Mouse (Mus musculus): ENCODE measurements around the gene Ppp1r8.

Ppp1r8 gene

GRCm38 (mm10) chr4:132798028-132798427 is 44.9 kb downstream of the Ppp1r8 start:
- no peak for TF ChIP-seq GATA4 (IDR thresholded peaks at IDR 0.05; ENCODE audit: insufficient replicate concordance, low read length)

- TF ChIP-seq GATA4 (IDR thresholded peaks at IDR 0.05; ENCODE audit: insufficient replicate concordance, low read length) = no peak
These were observed 45.5 kb downstream of the Ppp1r8 start for GRCm38 (mm10) chr4:132797461-132797860.

GRCm38 (mm10) chr4:132796196-132796886 is 46.6 kb downstream of the Ppp1r8 start, which contains the start of gene Themis2:
Gene Themis2 (minus strand): TSS chr4:132796387.
- TF ChIP-seq GATA4 (IDR thresholded peaks at IDR 0.05; ENCODE audit: insufficient replicate concordance, low read length) = no peak

- no peak for TF ChIP-seq GATA4 (IDR thresholded peaks at IDR 0.05; ENCODE audit: insufficient replicate concordance, low read length)
These were observed 47.8 kb downstream of the Ppp1r8 start for GRCm38 (mm10) chr4:132795171-132795570.

GRCm38 (mm10) chr4:132794760-132795159 is 48.2 kb downstream of the Ppp1r8 start:
- no peak for TF ChIP-seq GATA4 (IDR thresholded peaks at IDR 0.05; ENCODE audit: insufficient replicate concordance, low read length)

- no peak for TF ChIP-seq GATA4 (IDR thresholded peaks at IDR 0.05; ENCODE audit: insufficient replicate concordance, low read length)
These were observed 48.9 kb downstream of the Ppp1r8 start for GRCm38 (mm10) chr4:132794028-132794427.

GRCm38 (mm10) chr4:132789731-132790130 is 53.2 kb downstream of the Ppp1r8 start:
- TF ChIP-seq GATA4 (IDR thresholded peaks at IDR 0.05; ENCODE audit: insufficient replicate concordance, low read length) = no peak

GRCm38 (mm10) chr4:132785228-132785627 is 57.7 kb downstream of the Ppp1r8 start:
- no peak for TF ChIP-seq GATA4 (IDR thresholded peaks at IDR 0.05; ENCODE audit: insufficient replicate concordance, low read length)

GRCm38 (mm10) chr4:132783732-132784131 is 59.2 kb downstream of the Ppp1r8 start:
- no peak for TF ChIP-seq GATA4 (IDR thresholded peaks at IDR 0.05; ENCODE audit: insufficient replicate concordance, low read length)

GRCm38 (mm10) chr4:132780288-132780687 is 62.7 kb downstream of the Ppp1r8 start:
- TF ChIP-seq GATA4 (IDR thresholded peaks at IDR 0.05; ENCODE audit: insufficient replicate concordance, low read length) = no peak

- no peak for TF ChIP-seq GATA4 (IDR thresholded peaks at IDR 0.05; ENCODE audit: insufficient replicate concordance, low read length)
These were observed 64.3 kb downstream of the Ppp1r8 start for GRCm38 (mm10) chr4:132778562-132779201.
